Mouse (Mus musculus): ENCODE data around the gene Fcor. TPM values are rescaled to one million over a fixed set of nuclear protein-coding genes. Genes with fewer than 3 reads are reported as not detected.

Gene Fcor
- polyA plus RNA-seq, 1 experiment from 2014 or later = 18.3 TPM

DNA sequence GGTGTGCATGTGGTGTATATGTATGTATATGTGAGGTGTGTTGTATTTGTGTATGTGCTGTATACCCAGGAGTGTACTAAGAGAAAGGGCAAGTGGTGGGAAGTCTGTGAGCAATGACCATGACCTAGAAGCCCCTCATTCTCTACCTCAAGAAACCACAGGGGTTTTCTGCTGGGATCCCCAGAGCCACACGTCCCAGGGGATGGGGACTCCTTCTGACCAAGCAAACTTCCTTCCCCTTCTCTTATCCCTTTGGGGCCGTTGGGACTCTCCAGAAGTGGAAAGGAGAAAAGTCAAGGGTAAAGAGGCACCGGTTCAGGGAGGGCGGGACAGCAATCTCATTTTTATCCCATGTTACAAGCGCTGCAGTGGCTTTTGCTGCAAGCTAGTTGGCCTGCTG, 13.3 kb upstream of the Fcor start:
- Histone ChIP-seq H3K36me3 (replicated peaks) (peaks cover 4% of the 10 kb centered on the region; the same call in 1 of the 2 replicates), H3K27ac (no peak overlapping the region), H3K4me1 (no peaks in the 10 kb centered on the region), H3K27me3 (replicated peaks) (no peaks in the 10 kb centered on the region), H3K4me2 (no peak overlapping the region), H3K9ac (no peak overlapping the region), H3K4me3 (no peak overlapping the region), H3K9me3 (no peaks in the 10 kb centered on the region)
- 69% methylated on average over 5 of the region's 5 CpGs for WGBS
- ATAC-seq (replicated peaks) = no peak

DNA sequence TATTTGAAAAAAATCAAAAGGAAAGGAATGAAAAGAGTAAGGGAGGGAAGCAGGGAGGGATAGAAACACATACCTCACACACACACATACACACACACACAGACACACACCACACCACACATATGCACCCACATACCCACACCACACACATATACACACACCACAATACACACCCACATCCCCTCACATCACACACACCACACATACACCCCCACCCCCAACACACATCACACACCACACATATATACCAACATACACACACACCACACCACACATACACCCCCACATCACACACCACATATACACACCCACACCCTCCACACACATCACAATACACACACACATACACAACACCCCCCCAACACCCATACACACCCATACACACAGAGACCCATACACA, 12.4 kb upstream of the Fcor start:
- H3K9ac ChIP-seq = no peak overlapping the region
- no peaks in the 10 kb centered on the region for H3K4me1 ChIP-seq
- no peaks in the 10 kb centered on the region for H3K9me3 ChIP-seq
- ATAC-seq (replicated peaks) = peak; percentile 32
- H3K36me3 ChIP-seq (replicated peaks) = peaks cover 8% of the 10 kb centered on the region; the same call in 1 of the 2 replicates
- no peak overlapping the region for H3K27ac ChIP-seq
- no peak overlapping the region for H3K4me2 ChIP-seq
- no peak overlapping the region for H3K4me3 ChIP-seq
- H3K27me3 ChIP-seq (replicated peaks) = no peaks in the 10 kb centered on the region

DNA sequence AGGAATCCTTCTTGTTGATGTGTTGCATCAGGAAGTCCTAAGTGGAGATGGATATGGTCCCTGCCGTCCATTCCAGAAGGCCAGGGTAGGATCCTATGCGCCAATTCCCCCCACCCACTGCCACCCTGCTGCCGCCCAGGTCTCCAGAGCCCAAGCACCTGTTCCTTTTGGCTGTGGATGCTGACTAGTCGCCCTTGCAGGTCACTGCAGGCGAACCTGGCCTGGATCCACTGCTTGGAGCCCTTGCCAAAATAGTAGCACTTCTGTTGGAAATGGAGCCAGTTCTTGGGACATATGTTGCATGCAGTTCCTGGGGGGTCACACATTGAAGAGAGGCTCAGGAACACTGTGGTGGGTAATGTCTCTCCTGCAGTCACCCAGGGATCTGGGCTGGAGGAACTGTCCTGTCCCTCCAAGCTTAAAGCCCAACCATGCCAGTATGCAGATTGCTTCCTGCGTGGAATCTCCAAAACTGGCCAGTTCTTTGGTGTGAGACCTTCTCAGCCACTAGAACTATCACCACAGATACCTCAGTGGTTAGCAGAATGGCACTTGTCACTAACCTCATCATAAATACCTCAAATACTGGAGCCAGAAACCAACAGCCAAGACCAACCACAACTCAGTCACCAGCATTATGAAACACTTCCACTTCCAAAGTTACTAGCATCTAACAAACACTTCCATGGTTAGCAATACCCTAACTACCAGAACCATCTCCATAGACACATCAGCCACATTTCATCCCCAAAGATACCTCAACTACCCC, 11.4 kb upstream of the Fcor start:
- ATAC-seq (replicated peaks) = no peak

DNA sequence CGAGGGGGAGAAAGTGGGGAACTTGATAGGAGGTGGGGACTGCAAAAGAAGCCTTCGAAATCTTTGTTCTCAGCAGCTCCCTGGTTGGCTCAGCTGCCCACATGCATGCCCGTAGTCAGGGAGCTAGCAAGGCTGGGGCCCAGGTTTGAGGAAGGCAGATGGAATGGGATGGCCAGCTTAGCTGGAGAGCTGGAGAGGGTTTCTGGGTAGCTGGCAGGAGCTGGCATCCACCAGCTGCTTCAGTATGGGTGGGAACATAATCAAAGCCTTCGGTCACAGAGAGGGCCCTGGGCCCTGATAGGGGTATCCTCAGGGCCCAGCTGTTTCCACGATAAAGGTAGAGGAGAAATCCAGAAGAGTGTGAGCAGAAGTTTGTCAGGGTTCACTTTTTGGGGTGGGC, 10.3 kb upstream of the Fcor start:
- 94% methylated on average over 5 of the region's 5 CpGs for WGBS
- ATAC-seq (replicated peaks) = no peak
- peaks cover 16% of the 10 kb centered on the region; the same call in 1 of the 2 replicates for H3K36me3 ChIP-seq (replicated peaks)
- peaks cover 11% of the 10 kb centered on the region for H3K4me1 ChIP-seq
- no peaks in the 10 kb centered on the region for H3K27me3 ChIP-seq (replicated peaks)
- no peaks in the 10 kb centered on the region for H3K9me3 ChIP-seq
- no peak overlapping the region for H3K4me2 ChIP-seq
- H3K27ac ChIP-seq = no peak overlapping the region
- H3K9ac ChIP-seq = no peak overlapping the region
- no peak overlapping the region for H3K4me3 ChIP-seq

More for the DNA sequence above, 11.4 kb upstream of the Fcor start:
- H3K9me3 ChIP-seq = no peaks in the 10 kb centered on the region
- peaks cover 16% of the 10 kb centered on the region; the same call in 1 of the 2 replicates for H3K36me3 ChIP-seq (replicated peaks)
- no peak overlapping the region for H3K27ac ChIP-seq
- no peak overlapping the region for H3K9ac ChIP-seq
- H3K4me2 ChIP-seq = no peak overlapping the region
- H3K4me1 ChIP-seq = no peaks in the 10 kb centered on the region
- H3K27me3 ChIP-seq (replicated peaks) = no peaks in the 10 kb centered on the region
- no peak overlapping the region for H3K4me3 ChIP-seq
- 71% methylated on average over 6 of the region's 6 CpGs for WGBS

DNA sequence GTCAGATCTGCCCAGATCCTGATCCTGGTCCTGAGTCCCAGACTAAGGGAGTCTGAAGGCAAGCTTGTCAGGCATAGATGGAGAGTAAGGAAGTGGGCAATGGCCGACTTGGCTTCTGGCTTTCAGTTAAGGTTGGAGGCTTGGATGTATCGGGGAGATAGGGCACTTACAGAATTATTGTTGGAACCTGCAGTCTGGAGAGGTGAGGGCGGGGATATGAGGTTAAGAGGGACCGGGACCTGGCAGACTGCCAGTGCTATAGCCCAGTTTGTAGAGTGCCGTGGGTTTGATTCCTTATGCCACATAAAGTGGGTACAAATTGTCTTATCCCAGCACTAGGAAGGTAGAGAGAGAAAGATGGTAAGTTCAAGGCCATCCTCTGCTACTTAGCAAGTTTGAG, 7.5 kb upstream of the Fcor start:
- Histone ChIP-seq H3K9ac (no peak overlapping the region), H3K9me3 (no peaks in the 10 kb centered on the region), H3K4me1 (peaks cover 19% of the 10 kb centered on the region), H3K27ac (no peak overlapping the region), H3K4me2 (no peak overlapping the region), H3K4me3 (no peak overlapping the region), H3K36me3 (replicated peaks) (peaks cover 16% of the 10 kb centered on the region; the same call in 1 of the 2 replicates), H3K27me3 (replicated peaks) (no peaks in the 10 kb centered on the region)
- 91% methylated on average over 5 of the region's 5 CpGs for WGBS
- ATAC-seq (replicated peaks) = no peak

DNA sequence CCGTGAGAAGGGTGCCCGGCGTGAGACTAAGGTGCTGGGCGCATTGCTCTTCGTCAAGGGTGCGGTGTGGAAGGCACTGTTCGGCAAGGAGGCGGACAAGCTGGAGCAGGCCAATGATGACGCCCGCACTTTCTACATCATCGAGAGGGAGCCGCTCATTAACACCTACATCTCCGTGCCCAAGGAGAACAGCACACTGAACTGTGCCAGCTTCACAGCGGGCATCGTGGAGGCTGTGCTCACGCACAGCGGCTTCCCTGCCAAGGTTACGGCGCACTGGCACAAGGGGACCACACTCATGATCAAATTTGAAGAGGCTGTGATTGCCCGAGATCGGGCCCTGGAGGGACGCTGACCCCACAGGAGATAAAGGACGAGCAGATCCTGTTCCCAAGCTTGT, 7.1 kb upstream of the Fcor start:
- WGBS = 97% methylated on average over 23 of the region's 23 CpGs
- H3K4me1 ChIP-seq = peaks cover 19% of the 10 kb centered on the region
- no peak overlapping the region for H3K4me3 ChIP-seq
- no peak for ATAC-seq (replicated peaks)
- no peak overlapping the region for H3K4me2 ChIP-seq
- no peak overlapping the region for H3K9ac ChIP-seq
- H3K36me3 ChIP-seq (replicated peaks) = peaks cover 16% of the 10 kb centered on the region; the same call in 1 of the 2 replicates
- no peak overlapping the region for H3K27ac ChIP-seq
- H3K9me3 ChIP-seq = no peaks in the 10 kb centered on the region
- no peaks in the 10 kb centered on the region for H3K27me3 ChIP-seq (replicated peaks)

DNA sequence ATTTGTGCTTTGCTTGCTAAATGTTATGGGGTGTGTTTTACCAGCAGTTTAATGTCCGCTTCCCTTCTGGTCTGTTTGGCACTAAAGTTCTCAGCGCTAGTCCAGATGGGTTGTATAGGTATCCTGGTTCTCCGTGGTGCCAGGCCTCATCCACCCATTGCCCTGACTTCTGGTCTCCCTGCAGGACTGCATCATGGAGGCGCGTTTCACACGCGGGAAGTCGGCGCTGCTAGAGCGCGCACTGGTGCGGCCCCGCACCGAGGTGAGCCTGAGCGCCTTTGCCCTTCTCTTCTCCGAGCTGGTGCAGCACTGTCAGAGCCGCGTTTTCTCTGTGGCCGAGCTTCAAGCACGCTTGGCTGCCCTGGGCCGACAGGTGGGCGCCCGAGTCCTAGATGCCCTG, 6.7 kb upstream of the Fcor start:
- no peak overlapping the region for H3K4me2 ChIP-seq
- H3K9me3 ChIP-seq = no peaks in the 10 kb centered on the region
- no peak overlapping the region for H3K9ac ChIP-seq
- no peaks in the 10 kb centered on the region for H3K27me3 ChIP-seq (replicated peaks)
- peaks cover 16% of the 10 kb centered on the region; the same call in 1 of the 2 replicates for H3K36me3 ChIP-seq (replicated peaks)
- no peak overlapping the region for H3K4me3 ChIP-seq
- 90% methylated on average over 23 of the region's 23 CpGs for WGBS
- ATAC-seq (replicated peaks) = no peak
- peaks cover 19% of the 10 kb centered on the region for H3K4me1 ChIP-seq
- no peak overlapping the region for H3K27ac ChIP-seq

DNA sequence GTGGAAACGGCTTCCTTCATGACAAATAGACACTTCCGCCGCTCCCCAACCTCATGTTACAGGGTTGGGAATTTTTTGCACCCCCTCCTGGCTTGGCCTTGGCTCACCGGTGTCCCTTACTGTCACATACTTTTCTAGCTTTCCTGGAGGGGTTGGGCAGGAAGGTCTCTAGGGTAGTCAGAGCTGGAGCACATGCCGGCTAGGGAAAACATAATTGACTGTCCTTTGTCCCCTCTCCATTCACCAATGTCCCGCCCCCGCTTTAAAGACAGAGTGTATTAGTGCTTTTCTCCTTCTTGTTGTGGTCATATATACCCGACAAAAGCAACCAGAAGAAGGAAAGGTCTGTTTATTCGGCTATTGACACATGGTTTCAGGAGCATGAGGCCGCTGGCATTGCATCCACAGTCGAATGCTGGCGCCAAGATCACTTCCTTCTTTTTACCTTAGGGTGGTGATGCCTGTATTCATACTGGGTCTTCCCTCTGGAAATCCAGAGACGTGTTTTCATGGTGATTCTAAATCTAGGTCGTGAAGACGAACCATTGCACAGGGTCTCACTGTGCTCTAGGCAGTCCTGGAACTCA, 4.9 kb upstream of the Fcor start:
- 0 out of 2 replicates have a peak, but pooled peaks have one; percentile 4 for ATAC-seq (replicated peaks)
- Histone ChIP-seq H3K27me3 (replicated peaks) (no peaks in the 10 kb centered on the region), H3K27ac (peak overlapping the region; percentile 89), H3K4me1 (peaks cover 19% of the 10 kb centered on the region), H3K36me3 (replicated peaks) (peaks cover 16% of the 10 kb centered on the region; the same call in 1 of the 2 replicates), H3K9me3 (no peaks in the 10 kb centered on the region), H3K4me3 (peak overlapping the region; percentile 94), H3K4me2 (peak overlapping the region; percentile 67), H3K9ac (peak overlapping the region; percentile 93)
- WGBS = 5% methylated on average over 15 of the region's 15 CpGs

DNA sequence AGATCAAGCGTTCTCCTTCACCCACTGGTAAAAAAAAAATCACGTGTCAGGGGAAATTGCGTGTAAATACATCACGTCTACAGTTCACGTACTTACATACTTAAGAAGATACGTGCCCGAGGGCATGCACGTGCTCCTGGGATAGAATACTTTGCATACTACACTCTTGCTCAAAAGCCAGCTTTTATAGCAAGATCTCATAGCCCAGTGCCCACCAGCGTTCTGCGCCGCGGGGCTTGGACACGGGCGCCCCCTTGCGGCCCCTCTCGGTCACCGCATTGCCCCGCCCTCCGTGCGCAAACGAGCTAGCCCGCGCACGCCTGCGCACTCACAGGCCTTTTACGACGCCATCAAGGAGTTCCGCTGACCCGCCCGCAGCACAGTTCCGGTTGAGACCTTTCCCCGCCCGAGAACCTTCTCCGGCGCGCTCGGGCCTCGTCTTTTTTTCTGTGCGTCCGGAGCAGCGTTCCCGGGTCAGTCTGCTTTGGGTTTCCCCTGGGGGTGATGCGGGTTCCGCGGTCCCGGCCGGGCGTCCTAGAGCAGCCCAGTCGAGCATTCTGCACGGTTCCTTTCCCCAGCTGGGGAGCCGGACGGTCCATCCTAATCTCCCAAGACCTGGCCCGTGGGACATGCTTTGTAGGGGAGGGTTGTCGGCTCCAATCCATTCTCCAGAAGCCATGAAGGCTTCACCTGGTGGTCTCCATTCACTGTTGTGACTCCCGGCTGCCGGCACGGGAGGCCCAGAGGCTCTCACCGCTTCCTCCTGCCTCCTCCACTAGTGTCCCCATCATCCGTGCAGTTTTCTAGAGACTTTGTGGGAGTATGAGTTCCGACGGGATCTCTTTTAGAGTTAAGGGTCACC, 4.2 kb upstream of the Fcor start, which contains the start of gene Trappc5:
Gene Trappc5 (plus strand): TSS at position 169 of the 862 bp plus-strand sequence.
- peak within 1 kb of the TSS; percentile 67 for H3K4me2 ChIP-seq
- H3K4me1 ChIP-seq = peaks cover 24% of the 10 kb centered on the region
- H3K4me3 ChIP-seq = peak within 1 kb of the TSS; percentile 94
- no peaks in the 10 kb centered on the region for H3K27me3 ChIP-seq (replicated peaks)
- ATAC-seq (replicated peaks) = peak; percentile 83
- H3K9ac ChIP-seq = peak within 1 kb of the TSS; percentile 93
- H3K36me3 ChIP-seq (replicated peaks) = peaks cover 16% of the 10 kb centered on the region; the same call in 1 of the 2 replicates
- H3K9me3 ChIP-seq = no peaks in the 10 kb centered on the region
- H3K27ac ChIP-seq = peak within 1 kb of the TSS; percentile 89
- WGBS = 1% methylated on average over 61 of the region's 61 CpGs

DNA sequence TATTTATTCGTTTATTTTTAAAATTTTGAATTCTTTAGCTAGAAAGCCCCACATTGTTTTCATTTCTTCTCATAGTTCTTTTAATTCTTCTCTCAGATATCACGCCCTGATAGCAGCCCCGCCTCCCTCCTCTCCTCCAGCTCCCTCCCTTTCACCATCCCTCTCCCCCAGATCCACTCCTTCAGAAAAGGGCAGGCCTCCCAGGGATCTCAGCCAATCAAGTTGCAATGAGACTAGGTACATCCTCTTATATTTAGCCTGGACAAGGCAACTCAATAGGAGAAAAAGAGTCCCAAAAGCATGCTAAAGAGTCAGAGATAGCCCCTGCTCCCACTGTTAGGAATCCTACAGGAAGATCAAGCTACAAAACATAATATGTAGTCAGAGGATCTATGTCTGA, 2.5 kb upstream of the Fcor start:
- ATAC-seq (replicated peaks) = no peak
- Histone ChIP-seq H3K9ac (no peak overlapping the region), H3K4me1 (peaks cover 27% of the 10 kb centered on the region), H3K27ac (no peak overlapping the region), H3K9me3 (no peaks in the 10 kb centered on the region), H3K4me2 (no peak overlapping the region), H3K36me3 (replicated peaks) (peaks cover 8% of the 10 kb centered on the region; the same call in 1 of the 2 replicates), H3K27me3 (replicated peaks) (no peaks in the 10 kb centered on the region), H3K4me3 (no peak overlapping the region)
- 54% methylated on average over 3 of the region's 3 CpGs for WGBS

DNA sequence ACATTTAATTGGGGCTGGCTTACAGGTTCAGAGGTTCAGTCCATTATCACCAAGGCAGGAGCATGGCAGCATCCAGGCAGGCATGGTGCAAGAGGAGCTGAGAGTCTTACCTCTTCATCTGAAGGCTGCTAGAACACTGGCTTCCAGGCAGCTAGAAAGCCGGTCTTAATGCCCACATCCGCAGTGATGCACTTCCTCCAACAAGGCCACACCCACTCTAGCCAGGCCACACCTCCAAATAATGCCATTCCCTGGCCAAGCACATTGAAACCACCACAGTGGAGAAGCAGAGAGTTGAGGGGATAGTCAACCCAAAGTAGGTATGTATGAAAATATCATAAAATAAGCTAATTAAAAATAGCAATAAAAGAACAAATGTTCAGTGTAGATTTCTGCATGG, 1.8 kb downstream of the Fcor start:
- Histone ChIP-seq H3K4me1 (0 out of 2 replicates have a peak, but pooled peaks cover 7% of the 10 kb centered on the region), H3K4me2 (no peak overlapping the region), H3K9me3 (no peaks in the 10 kb centered on the region), H3K4me3 (no peak overlapping the region), H3K27me3 (replicated peaks) (no peaks in the 10 kb centered on the region), H3K9ac (no peak overlapping the region), H3K36me3 (replicated peaks) (no peaks in the 10 kb centered on the region), H3K27ac (no peak overlapping the region)
- no peak for ATAC-seq (replicated peaks)
- 83% methylated on average over 2 of the region's 2 CpGs for WGBS

DNA sequence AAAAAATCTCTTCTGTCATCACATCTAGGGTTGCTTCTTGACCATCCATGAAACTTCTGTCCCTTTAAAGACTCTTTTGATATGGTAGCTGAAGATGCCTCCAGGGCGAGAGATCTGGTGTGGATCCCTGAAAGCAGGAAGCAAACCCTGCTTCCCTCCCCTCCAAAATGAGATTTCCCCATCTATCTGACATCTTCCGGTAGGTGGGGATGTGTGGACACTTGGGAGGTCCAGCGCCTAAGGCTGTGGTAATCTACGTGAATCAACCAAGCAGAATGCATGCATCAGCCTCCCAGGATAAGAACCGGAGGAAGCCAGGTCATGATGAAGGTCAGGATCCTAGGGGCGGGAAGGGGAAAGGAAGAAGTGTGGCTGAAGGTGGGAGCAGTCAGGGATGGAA, 6.7 kb downstream of the Fcor start, which contains the start of gene Mcemp1:
Gene Mcemp1 (plus strand): TSS at position 248 of the 400 bp plus-strand sequence.
- Histone ChIP-seq H3K36me3 (replicated peaks) (no peaks in the 10 kb centered on the region), H3K4me2 (no peak within 1 kb of the TSS), H3K9ac (no peak within 1 kb of the TSS), H3K27ac (no peak within 1 kb of the TSS), H3K27me3 (replicated peaks) (no peaks in the 10 kb centered on the region), H3K4me1 (no peaks in the 10 kb centered on the region), H3K9me3 (no peaks in the 10 kb centered on the region), H3K4me3 (no peak within 1 kb of the TSS)
- 74% methylated on average over 6 of the region's 6 CpGs for WGBS
- no peak for ATAC-seq (replicated peaks)

Data from midbrain, embryonic 15.5 days (tissue).